ENCODE assay signal across 19 mouse cellular contexts in genomic region chr9:37435616-37436015, GRCm38 (mm10).
"Had no signal": no experiment of that assay in that cellular context is flagged by ENCODE, and none has a peak within 500 bp of the region (broad histone marks: within the 10 kb centered on the region; RNA-seq: fewer than 3 reads in every experiment).

No protein-coding gene starts in this region.

- H3K4me3 ChIP-seq: layer of hippocampus, adult 2 months; limb, embryonic 10.5 days; limb, embryonic 13.5 days; liver, embryonic 12.5 days; liver, embryonic 15.5 days; lung, embryonic 15.5 days; midbrain, embryonic 13.5 days; stomach, embryonic 15.5 days had no signal

- H3K4me2 ChIP-seq: limb, embryonic 13.5 days; liver, embryonic 12.5 days; liver, embryonic 15.5 days; lung, embryonic 15.5 days; stomach, embryonic 15.5 days had no signal

- DNase-seq: kidney, adult 18-20 months; kidney, adult 9 months; kidney, postnatal 14 days; layer of hippocampus, adult 9-11 months; liver; lung, adult 18-20 months; lung, postnatal 10 days; lung, postnatal 36 days; right cerebral cortex, postnatal 14 days; spleen, adult 18-20 months; thymus, postnatal 25 days had no signal

- H3K9ac ChIP-seq: limb, embryonic 13.5 days; liver, embryonic 12.5 days; liver, embryonic 15.5 days; lung, embryonic 15.5 days; midbrain, embryonic 13.5 days; stomach, embryonic 15.5 days had no signal

- ATAC-seq: liver, embryonic 12.5 days had no signal

- H3K36me3 ChIP-seq: limb, embryonic 10.5 days; limb, embryonic 13.5 days; liver, embryonic 12.5 days; liver, embryonic 15.5 days; lung, embryonic 15.5 days; midbrain, embryonic 13.5 days; stomach, embryonic 15.5 days had no signal

- H3K9me3 ChIP-seq: limb, embryonic 10.5 days; limb, embryonic 13.5 days; liver, embryonic 12.5 days; liver, embryonic 15.5 days; lung, embryonic 15.5 days; midbrain, embryonic 13.5 days; stomach, embryonic 15.5 days had no signal

- H3K4me1 ChIP-seq: liver, embryonic 12.5 days; liver, embryonic 15.5 days had no signal

- H3K27ac ChIP-seq: layer of hippocampus, adult 2 months; limb, embryonic 10.5 days; limb, embryonic 13.5 days; liver, embryonic 12.5 days; liver, embryonic 15.5 days; lung, embryonic 15.5 days; midbrain, embryonic 13.5 days; stomach, embryonic 15.5 days had no signal
